Mouse (Mus musculus): Measurements from ENCODE around the gene Foxo3. TPM values are rescaled to one million over a fixed set of nuclear protein-coding genes. Genes with fewer than 3 reads are reported as not detected.

The Foxo3 gene
- polyA plus RNA-seq, 1 experiment from 2014 or later, result 9.0 TPM

DNA sequence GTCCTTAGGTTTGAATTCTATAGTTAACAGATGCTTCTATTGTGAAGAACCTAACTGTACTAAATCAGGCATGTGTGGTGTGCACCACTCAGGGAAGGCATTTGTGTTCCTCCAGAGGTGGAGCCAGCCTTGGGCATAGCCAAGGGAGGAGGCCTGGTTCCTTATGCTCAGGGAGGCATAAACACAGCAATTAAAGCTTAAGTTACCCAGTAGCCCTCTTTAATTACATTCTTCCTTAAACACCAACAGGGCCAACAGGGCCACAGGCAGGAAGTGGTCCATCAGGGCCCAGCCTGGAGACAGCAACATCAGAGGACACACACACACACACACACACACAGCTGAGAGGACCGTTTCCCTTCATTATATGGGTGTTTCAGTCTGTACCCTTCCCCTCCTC, 102.7 kb downstream of the Foxo3 start:
- no peaks in the 10 kb centered on the region for H3K27me3 ChIP-seq (ENCODE audit: insufficient read depth, low read length)
- peaks cover 8% of the 10 kb centered on the region for H3K4me1 ChIP-seq (ENCODE audit: insufficient read depth)
- H3K4me2 ChIP-seq, result no peak overlapping the region
- no peaks in the 10 kb centered on the region for H3K36me3 ChIP-seq (ENCODE audit: insufficient read depth)
- no peak overlapping the region for H3K9ac ChIP-seq
- ATAC-seq (ENCODE audit: insufficient read depth) (no peak), DNase-seq (no peak)
- no peaks in the 10 kb centered on the region for H3K9me3 ChIP-seq (ENCODE audit: low read depth, low read length)
- 8% methylated on average over 1 of the region's 1 CpGs for WGBS
- H3K4me3 ChIP-seq (ENCODE audit: low read depth, low read length), result no peak overlapping the region
- H3K27ac ChIP-seq (ENCODE audit: low read depth), result no peak overlapping the region
- no peak for TF ChIP-seq CTCF (IDR thresholded peaks at IDR 0.05; ENCODE audit: low read depth)

DNA sequence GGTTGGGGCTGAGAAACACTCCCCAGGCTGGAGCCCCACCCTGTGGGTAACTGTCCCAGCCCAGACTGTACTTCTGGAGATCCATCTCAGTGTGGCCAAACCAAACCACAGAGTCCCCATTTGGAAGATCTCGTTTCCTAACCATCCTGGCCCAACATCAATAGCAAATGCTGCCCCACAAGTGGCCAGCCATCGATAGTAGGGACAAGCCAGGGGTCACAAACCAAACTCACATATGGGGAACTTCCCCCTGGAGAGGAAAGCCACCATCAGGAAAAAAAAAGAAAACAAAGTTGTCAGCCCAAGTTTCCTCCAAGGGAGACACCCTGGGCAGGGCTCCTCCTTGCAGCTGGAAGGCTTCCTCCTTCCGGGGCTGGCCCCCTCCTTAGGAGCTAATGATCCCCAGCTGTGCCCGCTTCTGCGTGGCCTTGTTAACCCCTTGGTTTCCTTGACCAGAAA, 105.6 kb downstream of the Foxo3 start:
- DNase-seq (peak; percentile 75), ATAC-seq (ENCODE audit: insufficient read depth) (peak; percentile 82)
- Histone ChIP-seq H3K36me3 (ENCODE audit: insufficient read depth) (no peaks in the 10 kb centered on the region), H3K9me3 (ENCODE audit: low read depth, low read length) (no peaks in the 10 kb centered on the region), H3K4me2 (no peak overlapping the region), H3K4me1 (ENCODE audit: insufficient read depth) (peaks cover 8% of the 10 kb centered on the region), H3K27ac (ENCODE audit: low read depth) (0 out of 2 replicates have a peak overlapping the region, but pooled peaks have one; percentile 4), H3K9ac (no peak overlapping the region), H3K4me3 (ENCODE audit: low read depth, low read length) (no peak overlapping the region), H3K27me3 (ENCODE audit: insufficient read depth, low read length) (no peaks in the 10 kb centered on the region)
- 11% methylated on average over 5 of the region's 5 CpGs for WGBS
- TF ChIP-seq CTCF (IDR thresholded peaks at IDR 0.05; ENCODE audit: low read depth), result no peak

DNA sequence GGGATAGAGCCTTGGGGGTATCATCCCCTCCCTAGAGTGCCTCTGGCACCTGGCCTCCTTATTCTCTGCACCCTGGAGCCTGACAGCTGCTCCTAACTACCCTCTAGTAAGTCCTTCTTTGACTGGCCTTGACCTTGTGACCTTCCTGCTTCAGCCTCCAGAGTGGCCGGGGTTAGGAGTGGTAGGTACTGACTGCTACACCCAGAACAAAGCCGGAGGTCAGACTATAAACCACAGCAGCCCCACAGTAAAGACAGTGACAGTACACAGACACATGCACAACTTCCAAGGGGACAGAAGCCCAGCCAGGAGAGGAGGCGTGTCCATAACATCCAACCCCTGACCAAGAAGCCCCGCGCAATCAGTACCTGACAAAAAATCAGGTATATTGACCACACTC, 106.4 kb downstream of the Foxo3 start:
- ATAC-seq (ENCODE audit: insufficient read depth), result peak; percentile 40; the same call in 1 of the 2 replicates
- DNase-seq, result no peak
- WGBS, result 74% methylated on average over 5 of the region's 5 CpGs
- no peak overlapping the region for H3K9ac ChIP-seq
- no peaks in the 10 kb centered on the region for H3K9me3 ChIP-seq (ENCODE audit: low read depth, low read length)
- H3K27me3 ChIP-seq (ENCODE audit: insufficient read depth, low read length), result no peaks in the 10 kb centered on the region
- H3K4me2 ChIP-seq, result no peak overlapping the region
- no peak overlapping the region for H3K4me3 ChIP-seq (ENCODE audit: low read depth, low read length)
- no peak for TF ChIP-seq CTCF (IDR thresholded peaks at IDR 0.05; ENCODE audit: low read depth)
- peaks cover 8% of the 10 kb centered on the region for H3K4me1 ChIP-seq (ENCODE audit: insufficient read depth)
- no peaks in the 10 kb centered on the region for H3K36me3 ChIP-seq (ENCODE audit: insufficient read depth)
- no peak overlapping the region for H3K27ac ChIP-seq (ENCODE audit: low read depth)

GRCm38 (mm10) chr10:42154727-42155126, 121.8 kb downstream of the Foxo3 start:
- no peak overlapping the region for H3K4me2 ChIP-seq
- no peaks in the 10 kb centered on the region for H3K27me3 ChIP-seq (ENCODE audit: insufficient read depth, low read length)
- peaks cover 4% of the 10 kb centered on the region; the same call in 1 of the 2 replicates for H3K9me3 ChIP-seq (ENCODE audit: low read depth, low read length)
- no peak overlapping the region for H3K4me3 ChIP-seq (ENCODE audit: low read depth, low read length)
- no peak overlapping the region for H3K27ac ChIP-seq (ENCODE audit: low read depth)
- 83% methylated on average over 2 of the region's 2 CpGs for WGBS
- H3K9ac ChIP-seq, result no peak overlapping the region
- H3K36me3 ChIP-seq (ENCODE audit: insufficient read depth), result no peaks in the 10 kb centered on the region
- no peak for TF ChIP-seq CTCF (IDR thresholded peaks at IDR 0.05; ENCODE audit: low read depth)
- DNase-seq (no peak), ATAC-seq (ENCODE audit: insufficient read depth) (no peak)
- H3K4me1 ChIP-seq (ENCODE audit: insufficient read depth), result 0 out of 2 replicates have a peak, but pooled peaks cover 4% of the 10 kb centered on the region

- WGBS, result 42% methylated on average over 14 of the region's 14 CpGs
- H3K36me3 ChIP-seq (ENCODE audit: insufficient read depth), result no peaks in the 10 kb centered on the region
- H3K27ac ChIP-seq (ENCODE audit: low read depth), result no peak overlapping the region
- no peaks in the 10 kb centered on the region for H3K9me3 ChIP-seq (ENCODE audit: low read depth, low read length)
- no peak for TF ChIP-seq CTCF (IDR thresholded peaks at IDR 0.05; ENCODE audit: low read depth)
- H3K27me3 ChIP-seq (ENCODE audit: insufficient read depth, low read length), result no peaks in the 10 kb centered on the region
- DNase-seq (no peak), ATAC-seq (ENCODE audit: insufficient read depth) (no peak)
- no peak overlapping the region for H3K9ac ChIP-seq
- H3K4me3 ChIP-seq (ENCODE audit: low read depth, low read length), result no peak overlapping the region
- H3K4me2 ChIP-seq, result no peak overlapping the region
- 0 out of 2 replicates have a peak, but pooled peaks cover 4% of the 10 kb centered on the region for H3K4me1 ChIP-seq (ENCODE audit: insufficient read depth)
Observed at GRCm38 (mm10) chr10:42152426-42153205, 123.9 kb downstream of the Foxo3 start.

DNA sequence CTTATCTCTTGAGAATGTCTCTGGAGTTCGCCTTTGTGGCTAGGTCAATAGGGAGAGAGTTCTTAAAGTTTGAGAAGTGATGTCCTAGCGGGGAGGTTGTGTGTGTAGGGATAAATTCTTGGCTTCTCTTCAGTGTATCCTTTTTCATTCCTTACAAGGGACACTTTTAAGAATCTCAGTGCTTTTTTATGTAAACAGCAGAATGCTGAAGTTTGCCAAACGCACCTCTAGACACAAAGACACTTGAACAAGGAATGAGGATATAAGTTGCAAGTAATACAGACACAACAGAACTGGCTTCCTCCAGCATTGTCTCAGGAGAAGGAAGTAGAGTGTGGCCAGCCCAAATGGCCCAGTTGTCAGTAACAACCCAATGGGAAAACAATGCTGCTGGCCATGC, 126.8 kb downstream of the Foxo3 start:
- Histone ChIP-seq H3K4me1 (ENCODE audit: insufficient read depth) (peaks cover 4% of the 10 kb centered on the region; the same call in 1 of the 2 replicates), H3K4me2 (no peak overlapping the region), H3K27ac (ENCODE audit: low read depth) (no peak overlapping the region), H3K9me3 (ENCODE audit: low read depth, low read length) (no peaks in the 10 kb centered on the region), H3K4me3 (ENCODE audit: low read depth, low read length) (no peak overlapping the region), H3K9ac (no peak overlapping the region), H3K36me3 (ENCODE audit: insufficient read depth) (no peaks in the 10 kb centered on the region), H3K27me3 (ENCODE audit: insufficient read depth, low read length) (no peaks in the 10 kb centered on the region)
- no peak for TF ChIP-seq CTCF (IDR thresholded peaks at IDR 0.05; ENCODE audit: low read depth)
- WGBS, result 67% methylated on average over 3 of the region's 3 CpGs
- no peak for DNase-seq
- ATAC-seq (ENCODE audit: insufficient read depth), result no peak

DNA sequence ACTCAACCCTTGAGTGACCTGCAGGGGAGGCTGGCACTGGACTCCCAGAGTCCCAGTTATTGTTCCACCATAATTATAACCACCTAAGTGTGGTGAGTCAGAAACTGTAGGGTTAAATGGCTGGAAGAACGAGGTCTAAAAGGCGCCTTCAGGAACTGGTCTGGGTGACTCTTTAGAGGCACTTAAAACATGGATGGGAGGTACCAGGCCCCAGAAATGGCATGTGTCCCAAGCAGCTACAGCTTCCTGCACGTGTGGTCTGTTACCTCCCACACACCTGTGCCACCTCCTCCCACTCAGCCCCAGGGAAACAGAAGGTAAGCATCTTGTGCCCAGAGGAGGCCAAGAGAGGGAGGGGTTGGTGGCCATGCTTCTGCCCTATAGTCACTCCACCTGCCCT, 128.2 kb downstream of the Foxo3 start:
- H3K4me1 ChIP-seq (ENCODE audit: insufficient read depth), result peaks cover 11% of the 10 kb centered on the region; the same call in 1 of the 2 replicates
- no peak overlapping the region for H3K9ac ChIP-seq
- no peaks in the 10 kb centered on the region for H3K27me3 ChIP-seq (ENCODE audit: insufficient read depth, low read length)
- ATAC-seq (ENCODE audit: insufficient read depth) (no peak), DNase-seq (peak; percentile 24)
- no peak overlapping the region for H3K4me2 ChIP-seq
- no peak for TF ChIP-seq CTCF (IDR thresholded peaks at IDR 0.05; ENCODE audit: low read depth)
- H3K9me3 ChIP-seq (ENCODE audit: low read depth, low read length), result no peaks in the 10 kb centered on the region
- H3K27ac ChIP-seq (ENCODE audit: low read depth), result no peak overlapping the region
- H3K4me3 ChIP-seq (ENCODE audit: low read depth, low read length), result no peak overlapping the region
- H3K36me3 ChIP-seq (ENCODE audit: insufficient read depth), result no peaks in the 10 kb centered on the region
- 48% methylated on average over 3 of the region's 3 CpGs for WGBS

All from lung, embryonic 14.5 days (tissue).